ENCODE assay signal across 26 mouse cellular contexts in the genomic region with DNA sequence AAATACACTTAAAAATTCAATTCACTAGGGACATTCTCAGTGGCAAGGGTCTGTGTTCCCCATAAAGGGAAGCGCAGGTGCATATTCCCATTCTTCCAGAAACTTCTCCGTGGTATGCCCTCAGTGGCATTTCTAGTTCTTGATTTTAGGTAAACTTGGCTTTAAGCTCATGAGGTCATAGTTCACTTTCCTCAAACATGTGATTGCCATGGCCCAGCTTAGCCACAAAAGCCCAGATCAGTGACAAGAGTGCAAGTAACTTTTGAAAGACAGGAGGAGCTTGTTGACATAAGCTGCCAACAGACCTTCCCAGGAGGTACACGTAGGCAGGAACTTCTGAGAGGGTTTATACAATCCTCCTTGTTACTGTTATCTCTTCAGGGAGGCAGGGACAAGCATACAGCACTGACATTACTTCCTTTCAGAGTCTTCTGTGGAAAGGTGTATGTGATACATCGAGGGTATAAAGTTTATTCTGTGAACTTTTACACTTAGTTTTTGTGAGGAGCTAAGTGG. TPM values are rescaled to one million over a fixed set of nuclear protein-coding genes. Genes with fewer than 3 reads are reported as not detected.
DNase-seq lines count a peak whose midpoint lies in the region; ATAC-seq and TF ChIP-seq lines count a peak whose summit lies in the region.
"Had no signal": no experiment of that assay in that cellular context is flagged by ENCODE, and none has a peak within 500 bp of the region (broad histone marks: within the 10 kb centered on the region; RNA-seq: fewer than 3 reads in every experiment).

No protein-coding gene starts in this region.

- H3K9ac ChIP-seq in liver, adult 2 months (ENCODE audit: low read depth, low read length): no peak overlapping the region
- no peak overlapping the region for H3K9ac ChIP-seq in liver, embryonic 11.5 days (ENCODE audit: low read depth, low read length)
- H3K9ac ChIP-seq in hindbrain, embryonic 13.5 days: no peak overlapping the region
- H3K9ac ChIP-seq: embryonic facial prominence, embryonic 13.5 days; forebrain, embryonic 12.5 days; forebrain, embryonic 15.5 days; hindbrain, embryonic 12.5 days had no signal

- DNase-seq in adrenal gland, postnatal 10 days: peak; percentile 10
- no peak for DNase-seq in adrenal gland, adult 2 months
- DNase-seq in liver, adult 2 months (ENCODE audit: extremely low read depth, low read depth, low spot score): peak; percentile 62
- DNase-seq in liver, embryonic 11.5 days (ENCODE audit: low spot score): no peak
- DNase-seq in layer of hippocampus, adult 2 months (ENCODE audit: low spot score in 2 of 2): no peak
- DNase-seq: adrenal gland, postnatal 14 days; cerebellum, adult 11-12 months; cerebellum, adult 8-10 months; cerebellum, postnatal 10 days; cerebellum, postnatal 36 days; embryo, embryonic 11 days; gastrocnemius, postnatal 14 days; heart, adult 11 months had no signal

- H3K4me1 ChIP-seq in liver, adult 2 months (ENCODE audit: control insufficient read depth, insufficient read depth, low read length): no peaks in the 10 kb centered on the region
- H3K4me1 ChIP-seq in liver, embryonic 11.5 days (replicated peaks; ENCODE audit: control insufficient read depth, insufficient read depth, low read length): no peaks in the 10 kb centered on the region
- no peaks in the 10 kb centered on the region for H3K4me1 ChIP-seq in hindbrain, embryonic 13.5 days (replicated peaks)
- H3K4me1 ChIP-seq: embryonic facial prominence, embryonic 10.5 days; forebrain, embryonic 12.5 days; forebrain, embryonic 15.5 days; hindbrain, embryonic 12.5 days had no signal

- H3K27ac ChIP-seq in liver, adult 2 months (replicated peaks; ENCODE audit: insufficient read depth, low read depth, low read length): no peak overlapping the region
- H3K27ac ChIP-seq in liver, embryonic 11.5 days (ENCODE audit: low read depth, low read length): no peak overlapping the region
- H3K27ac ChIP-seq in layer of hippocampus, adult 2 months: no peak overlapping the region
- H3K27ac ChIP-seq in hindbrain, embryonic 13.5 days: no peak overlapping the region
- H3K27ac ChIP-seq: embryonic facial prominence, embryonic 10.5 days; embryonic facial prominence, embryonic 13.5 days; forebrain, embryonic 12.5 days; forebrain, embryonic 15.5 days; hindbrain, embryonic 12.5 days had no signal

- H3K36me3 ChIP-seq in liver, adult 2 months (ENCODE audit: control insufficient read depth, insufficient read depth, low read length): no peaks in the 10 kb centered on the region
- no peaks in the 10 kb centered on the region for H3K36me3 ChIP-seq in liver, embryonic 11.5 days (ENCODE audit: control insufficient read depth, insufficient read depth, low read length)
- H3K36me3 ChIP-seq in myocyte (ENCODE audit: control insufficient read depth, insufficient read depth): no peaks in the 10 kb centered on the region
- no peaks in the 10 kb centered on the region for H3K36me3 ChIP-seq in hindbrain, embryonic 13.5 days
- H3K36me3 ChIP-seq: embryonic facial prominence, embryonic 10.5 days; embryonic facial prominence, embryonic 13.5 days; forebrain, embryonic 12.5 days; forebrain, embryonic 15.5 days; hindbrain, embryonic 12.5 days had no signal

- no peaks in the 10 kb centered on the region for H3K79me2 ChIP-seq in liver, adult 2 months (ENCODE audit: control insufficient read depth, insufficient read depth, low read length)
- H3K79me2 ChIP-seq in myocyte (ENCODE audit: control insufficient read depth, insufficient read depth): no peaks in the 10 kb centered on the region

- 54% methylated on average over 4 of the region's 4 CpGs for WGBS in liver, adult 2 months
- 62% methylated on average over 4 of the region's 4 CpGs for WGBS in liver, embryonic 11.5 days
- WGBS in hindbrain, embryonic 13.5 days: 82% methylated on average over 4 of the region's 4 CpGs

- no peaks in the 10 kb centered on the region for H3K9me3 ChIP-seq in liver, embryonic 11.5 days (ENCODE audit: control insufficient read depth, low read length)
- H3K9me3 ChIP-seq in hindbrain, embryonic 13.5 days: no peaks in the 10 kb centered on the region
- H3K9me3 ChIP-seq: embryonic facial prominence, embryonic 10.5 days; embryonic facial prominence, embryonic 13.5 days; forebrain, embryonic 12.5 days; forebrain, embryonic 15.5 days; hindbrain, embryonic 12.5 days had no signal

- H3K4me3 ChIP-seq in liver, adult 2 months (ENCODE audit: insufficient read depth, low read depth, low read length): no peak overlapping the region
- no peak overlapping the region for H3K4me3 ChIP-seq in liver, embryonic 11.5 days (ENCODE audit: low read depth, low read length)
- H3K4me3 ChIP-seq in myocyte: no peak overlapping the region
- H3K4me3 ChIP-seq in layer of hippocampus, adult 2 months: no peak overlapping the region
- H3K4me3 ChIP-seq in hindbrain, embryonic 13.5 days: no peak overlapping the region
- H3K4me3 ChIP-seq: embryonic facial prominence, embryonic 10.5 days; embryonic facial prominence, embryonic 13.5 days; erythroblast, embryonic 14.5 days; forebrain, embryonic 12.5 days; forebrain, embryonic 15.5 days; hindbrain, embryonic 12.5 days had no signal

- ATAC-seq in liver, embryonic 11.5 days (replicated peaks; ENCODE audit: low FRiP score): no peak
- no peak for ATAC-seq in hindbrain, embryonic 13.5 days (ENCODE audit: low FRiP score)
- ATAC-seq: activated CD4-positive, CD25-positive, alpha-beta regulatory T cell, adult 4 months; forebrain, embryonic 15.5 days; hindbrain, embryonic 16.5 days had no signal

- no peak overlapping the region for H3ac ChIP-seq in myocyte (ENCODE audit: control insufficient read depth, insufficient read length)

- H3K27me3 ChIP-seq in liver, adult 2 months (ENCODE audit: control insufficient read depth, insufficient read depth, low read length): no peaks in the 10 kb centered on the region
- no peaks in the 10 kb centered on the region for H3K27me3 ChIP-seq in liver, embryonic 11.5 days (replicated peaks; ENCODE audit: control insufficient read depth, insufficient read depth, low read length)
- H3K27me3 ChIP-seq in myocyte (ENCODE audit: control insufficient read depth, insufficient read depth, insufficient read length): no peaks in the 10 kb centered on the region
- no peaks in the 10 kb centered on the region for H3K27me3 ChIP-seq in hindbrain, embryonic 13.5 days
- H3K27me3 ChIP-seq: embryonic facial prominence, embryonic 13.5 days; forebrain, embryonic 12.5 days; forebrain, embryonic 15.5 days; hindbrain, embryonic 12.5 days had no signal

- H3K4me2 ChIP-seq in liver, embryonic 11.5 days: no peak overlapping the region
- no peak overlapping the region for H3K4me2 ChIP-seq in myocyte (ENCODE audit: low read depth)
- no peak overlapping the region for H3K4me2 ChIP-seq in hindbrain, embryonic 13.5 days
- H3K4me2 ChIP-seq: embryonic facial prominence, embryonic 13.5 days; forebrain, embryonic 12.5 days; forebrain, embryonic 15.5 days; heart, embryonic 11.5 days; hindbrain, embryonic 12.5 days had no signal

- TF ChIP-seq POLR2A in liver, adult 2 months (IDR thresholded peaks at IDR 0.05; ENCODE audit: extremely low read depth, insufficient read depth, low read length): no peak
- no peak for TF ChIP-seq POLR2A in myocyte (IDR thresholded peaks at IDR 0.05; ENCODE audit: insufficient read length, low read depth)

- no peak for TF ChIP-seq CTCF in liver, adult 2 months (IDR thresholded peaks at IDR 0.05; ENCODE audit: low read depth, low read length)
- TF ChIP-seq CTCF in layer of hippocampus, adult 2 months (conservative IDR thresholded peaks at IDR 0.05): no peak

TF ChIP-seq in myocyte, 11 proteins besides CTCF, POLR2A, EP300 and RAD21:
- TF ChIP-seq POLR2AphosphoS2 (IDR thresholded peaks at IDR 0.05; ENCODE audit: insufficient read length, low read depth): peak; percentile 70
- no peak for TF ChIP-seq TCF3 (IDR thresholded peaks at IDR 0.05; ENCODE audit: insufficient read length, low read depth)
TF ChIP-seq in myocyte: peak in this region for 1.

RNA-seq across cellular contexts. Expression of gene Myl1, which starts 22.2 kb away (rescaled TPM):
- 1,000 to 10,000 TPM in 1 of 2 experiments, 100 to 1,000 TPM in 1; 431 to 1,399 TPM for total RNA-seq in adrenal gland, postnatal 10 days (2021)
- 10 to 100 TPM; 20.4 to 22.5 TPM for total RNA-seq in adrenal gland, adult 2 months (2021)
- polyA plus RNA-seq in adrenal gland, adult 2 months (2012; rRNA removed): 0.58 and 0.95 TPM in 2 replicates
- 0.13 and 4.5 TPM in 2 replicates for total RNA-seq in liver, adult 2 months (2014; rRNA removed)
- polyA plus RNA-seq in liver, adult 2 months (2012; rRNA removed): not detected in 2 replicates
- 5.9 and 12.3 TPM in 2 replicates for polyA plus RNA-seq in liver, embryonic 11.5 days (2014; fragmentation: Nextera tagmentation; extraction: Ambion mirVana)
- 2,129 TPM for polyA plus RNA-seq in myocyte (2012; fragmentation: generic; extraction: Trizol)
- 1 to 10 TPM in 1 of 2 experiments, under 1 TPM in 1; 0.71 to 1.1 TPM for total RNA-seq in layer of hippocampus, adult 2 months (2021)
- polyA plus RNA-seq in hindbrain, embryonic 13.5 days (2015; fragmentation: Nextera tagmentation; extraction: Ambion mirVana): 3.9 and 8.5 TPM in 2 replicates
- total RNA-seq: ES-E14; hematopoietic stem cell, adult 5-6 weeks had no signal
- polyA plus RNA-seq: activated CD4-positive, CD25-positive, alpha-beta regulatory T cell, adult 4 months; erythroblast, embryonic 14.5 days had no signal

RNA-seq across cellular contexts. Expression of gene Acadl, which starts 59.9 kb away (rescaled TPM):
- total RNA-seq in adrenal gland, postnatal 10 days (2021): 1,000 to 10,000 TPM; 1,546 to 1,636 TPM
- 100 to 1,000 TPM; 531 to 670 TPM for total RNA-seq in adrenal gland, adult 2 months (2021)
- 37.4 and 41.0 TPM in 2 replicates for polyA plus RNA-seq in adrenal gland, adult 2 months (2012; rRNA removed)
- 91.1 and 96.5 TPM in 2 replicates for total RNA-seq in liver, adult 2 months (2014; rRNA removed)
- 43.1 and 47.6 TPM in 2 replicates for polyA plus RNA-seq in liver, adult 2 months (2012; rRNA removed)
- polyA plus RNA-seq in liver, embryonic 11.5 days (2014; fragmentation: Nextera tagmentation; extraction: Ambion mirVana): 105 and 107 TPM in 2 replicates
- 141 TPM for polyA plus RNA-seq in myocyte (2012; fragmentation: generic; extraction: Trizol)
- total RNA-seq in layer of hippocampus, adult 2 months (2021): 10 to 100 TPM; 31.7 to 33.0 TPM
- 55.9 and 65.3 TPM in 2 replicates for polyA plus RNA-seq in hindbrain, embryonic 13.5 days (2015; fragmentation: Nextera tagmentation; extraction: Ambion mirVana)

Comparison
In these comparisons a context has a peak if more than half of its experiments do, and no peak if none do; other contexts are left out.
1. DNase-seq: peak in adrenal gland, postnatal 10 days (single experiment) and liver, adult 2 months (single experiment); none in adrenal gland, adult 2 months (single experiment), liver, embryonic 11.5 days (single experiment) and layer of hippocampus, adult 2 months (0 of 2).
2. RNA of gene Myl1, which starts 22.2 kb away (polyA plus RNA-seq): 2,129 TPM in myocyte (single experiment); 5.9 to 12.3 TPM in liver, embryonic 11.5 days, 3.9 to 8.5 TPM in hindbrain, embryonic 13.5 days, 0.58 to 0.95 TPM in adrenal gland, adult 2 months and not detected in liver, adult 2 months; every median in the first group is over 100 times any median in the second.